Mouse (Mus musculus) heart, adult 9 months (tissue): Measurements from ENCODE around the gene Ccm2l.

Experiments used
- DNase-seq, 2 experiments: peaks; one replicate each; pipeline ENCODE4 v3.0.0; 2022; ENCODE audit warnings: low spot score in 2 of 2

Gene Ccm2l

GRCm38 (mm10) chr2:153052700-153053351, 12.9 kb upstream of the Ccm2l start:
- no peak for DNase-seq

- no peak for DNase-seq
Observed at GRCm38 (mm10) chr2:153053896-153054295, 11.9 kb upstream of the Ccm2l start.

GRCm38 (mm10) chr2:153055270-153055920, 10.4 kb upstream of the Ccm2l start:
- no peak for DNase-seq

GRCm38 (mm10) chr2:153058365-153058764, 7.4 kb upstream of the Ccm2l start:
- DNase-seq: no peak

GRCm38 (mm10) chr2:153060216-153060615, 5.5 kb upstream of the Ccm2l start:
- DNase-seq: no peak

- DNase-seq: no peak
Observed at GRCm38 (mm10) chr2:153063394-153063793, 2.4 kb upstream of the Ccm2l start.

- no peak for DNase-seq
Observed at GRCm38 (mm10) chr2:153064190-153064970, 1.4 kb upstream of the Ccm2l start.

- DNase-seq: no peak
Observed at GRCm38 (mm10) chr2:153066991-153067390, 1.2 kb downstream of the Ccm2l start.

- DNase-seq: no peak
Observed at GRCm38 (mm10) chr2:153070762-153071490, 5.2 kb downstream of the Ccm2l start.

GRCm38 (mm10) chr2:153071491-153072184, 5.9 kb downstream of the Ccm2l start:
- no peak for DNase-seq

- no peak for DNase-seq
Observed at GRCm38 (mm10) chr2:153074651-153075050, 8.9 kb downstream of the Ccm2l start.

- no peak for DNase-seq
Observed at GRCm38 (mm10) chr2:153075961-153076360, 10.2 kb downstream of the Ccm2l start.

GRCm38 (mm10) chr2:153080841-153081523, 15.2 kb downstream of the Ccm2l start:
- DNase-seq: peak; percentile 46 to 70

GRCm38 (mm10) chr2:153081866-153082265, 16.1 kb downstream of the Ccm2l start:
- no peak for DNase-seq

- no peak for DNase-seq
Observed at GRCm38 (mm10) chr2:153083275-153083674, 17.5 kb downstream of the Ccm2l start.

GRCm38 (mm10) chr2:153083824-153084223, 18.1 kb downstream of the Ccm2l start:
- no peak for DNase-seq

GRCm38 (mm10) chr2:153084261-153084976, 18.7 kb downstream of the Ccm2l start:
- peak; percentile 50 to 74 for DNase-seq

GRCm38 (mm10) chr2:153085556-153085955, 19.8 kb downstream of the Ccm2l start:
- DNase-seq: no peak

- no peak for DNase-seq
Observed at GRCm38 (mm10) chr2:153086166-153086565, 20.4 kb downstream of the Ccm2l start.

GRCm38 (mm10) chr2:153087091-153087490, 21.3 kb downstream of the Ccm2l start:
- DNase-seq: no peak
